Mouse (Mus musculus): ENCODE results near the gene Setd5. TPM values are rescaled to one million over a fixed set of nuclear protein-coding genes. Genes with fewer than 3 reads are reported as not detected.

The Setd5 gene
- polyA plus RNA-seq, 1 experiment from 2014 or later: 17.1 TPM

DNA sequence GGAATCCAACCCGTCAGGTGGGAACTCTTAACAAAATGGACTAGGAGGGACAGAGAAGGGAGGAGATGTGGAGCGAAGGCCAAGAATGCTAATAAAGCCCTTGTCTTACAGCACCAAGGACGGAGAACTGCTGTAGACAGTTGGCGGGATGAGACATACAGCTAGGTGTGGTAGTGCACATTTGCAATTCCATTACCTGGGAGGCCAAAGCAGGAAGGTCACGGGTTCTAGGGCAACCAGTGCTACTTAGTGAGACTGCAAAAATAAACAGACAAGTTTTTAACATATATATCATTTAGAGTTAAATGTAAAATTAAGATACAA is 38.5 kb upstream of the Setd5 start:
- H3K4me1 ChIP-seq (replicated peaks): peaks cover 37% of the 10 kb centered on the region
- peak overlapping the region; percentile 49; the same call in 1 of the 2 replicates for H3K27ac ChIP-seq (replicated peaks)
- WGBS (ENCODE audit: insufficient replicate concordance): 54% methylated on average over 5 of the region's 5 CpGs
- H3K36me3 ChIP-seq (replicated peaks): no peaks in the 10 kb centered on the region
- H3K9ac ChIP-seq: no peak overlapping the region
- H3K4me2 ChIP-seq: peak overlapping the region; percentile 59
- no peak for ATAC-seq (ENCODE audit: insufficient read depth)
- H3K9me3 ChIP-seq (replicated peaks): no peaks in the 10 kb centered on the region
- H3K27me3 ChIP-seq: no peaks in the 10 kb centered on the region
- H3K4me3 ChIP-seq (replicated peaks): 0 out of 2 replicates have a peak overlapping the region, but pooled peaks have one; percentile 26

DNA sequence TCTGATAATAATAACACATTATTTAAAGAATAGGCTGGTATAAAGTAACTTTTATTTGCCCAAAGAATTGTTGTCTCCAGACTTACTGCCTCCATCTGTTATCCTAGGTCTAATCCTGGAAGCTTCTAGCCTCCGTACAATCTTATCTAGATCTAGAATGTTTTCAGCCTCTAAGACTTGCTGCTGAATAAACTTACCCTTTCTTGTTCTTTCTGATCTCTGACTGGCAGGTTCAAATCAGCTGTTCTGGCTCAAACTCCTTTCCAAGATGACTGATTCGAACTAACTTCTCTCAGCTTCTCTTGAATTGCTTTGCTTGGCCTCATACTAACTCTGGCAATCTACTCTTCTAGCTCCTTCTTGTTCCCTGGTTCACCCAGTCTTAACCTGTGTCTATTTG is 36.8 kb upstream of the Setd5 start:
- Histone ChIP-seq H3K36me3 (replicated peaks) (no peaks in the 10 kb centered on the region), H3K27me3 (no peaks in the 10 kb centered on the region), H3K4me3 (replicated peaks) (no peak overlapping the region), H3K4me1 (replicated peaks) (peaks cover 51% of the 10 kb centered on the region), H3K9me3 (replicated peaks) (no peaks in the 10 kb centered on the region), H3K4me2 (no peak overlapping the region), H3K9ac (no peak overlapping the region), H3K27ac (replicated peaks) (no peak overlapping the region)
- WGBS (ENCODE audit: insufficient replicate concordance): 43% methylated on average over 2 of the region's 2 CpGs
- no peak for ATAC-seq (ENCODE audit: insufficient read depth)

DNA sequence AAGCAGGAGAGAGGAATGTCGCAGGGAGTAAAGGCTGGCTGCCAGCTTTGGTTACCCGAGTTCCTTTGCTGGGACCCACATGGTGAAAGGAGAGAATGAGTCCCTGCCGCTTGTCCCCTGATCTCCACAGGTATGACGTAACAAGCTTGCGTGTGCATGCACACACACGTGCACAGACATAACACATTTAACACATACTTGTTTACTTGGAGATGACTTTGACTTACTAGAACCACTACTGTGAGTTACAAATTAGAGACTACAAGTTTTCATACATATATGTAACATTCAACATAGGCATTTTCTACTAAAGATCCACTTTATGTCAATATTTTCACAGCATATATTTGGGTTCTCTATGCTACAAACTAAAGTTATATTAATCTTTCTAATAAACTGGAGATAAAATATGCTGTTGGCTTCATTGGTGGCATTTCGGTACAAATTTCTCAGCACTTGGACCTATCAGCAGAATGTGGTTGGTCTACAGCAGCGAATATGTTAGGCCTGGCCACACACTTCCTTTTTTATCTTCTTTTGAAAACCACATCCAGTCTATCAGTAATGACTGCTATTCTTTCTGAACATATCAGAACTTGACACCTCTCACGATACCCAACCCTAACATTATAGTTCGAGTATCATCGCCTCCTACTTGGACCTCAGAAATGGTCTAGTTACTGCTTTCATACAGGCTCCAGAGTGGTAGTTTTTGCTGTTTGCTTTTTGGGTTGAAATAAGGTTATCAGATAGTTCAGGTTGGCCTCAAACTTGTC is 35.8 kb upstream of the Setd5 start:
- Histone ChIP-seq H3K27me3 (no peaks in the 10 kb centered on the region), H3K4me2 (no peak overlapping the region), H3K9me3 (replicated peaks) (no peaks in the 10 kb centered on the region), H3K9ac (no peak overlapping the region), H3K27ac (replicated peaks) (peak overlapping the region; percentile 65), H3K36me3 (replicated peaks) (no peaks in the 10 kb centered on the region), H3K4me3 (replicated peaks) (no peak overlapping the region), H3K4me1 (replicated peaks) (peaks cover 54% of the 10 kb centered on the region)
- ATAC-seq (ENCODE audit: insufficient read depth): 0 out of 2 replicates have a peak, but pooled peaks have one; percentile 3
- 29% methylated on average over 11 of the region's 11 CpGs for WGBS (ENCODE audit: insufficient replicate concordance)

DNA sequence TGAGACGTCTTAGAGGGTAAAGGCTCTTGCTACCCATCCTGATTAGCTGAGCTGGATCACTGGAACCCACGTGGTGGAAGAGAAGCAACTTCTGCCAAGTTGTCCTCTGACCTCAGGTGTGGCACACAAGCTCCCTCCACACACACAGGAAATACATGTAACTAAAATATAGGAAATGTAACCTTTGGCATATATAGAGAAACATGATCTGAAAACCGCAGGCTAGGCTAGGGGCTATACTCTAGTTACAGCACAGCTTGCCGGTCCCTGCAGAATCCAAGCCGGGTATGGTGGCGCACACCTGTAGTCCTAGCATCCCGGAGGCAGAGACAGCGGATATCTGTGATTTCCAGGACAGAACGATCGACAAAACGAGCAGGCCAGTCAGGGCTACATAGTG is 31.6 kb upstream of the Setd5 start:
- Histone ChIP-seq H3K4me2 (peak overlapping the region; percentile 92), H3K36me3 (replicated peaks) (peaks cover 19% of the 10 kb centered on the region), H3K9me3 (replicated peaks) (no peaks in the 10 kb centered on the region), H3K9ac (peak overlapping the region; percentile 76), H3K4me1 (replicated peaks) (peaks cover 64% of the 10 kb centered on the region), H3K27ac (replicated peaks) (peak overlapping the region; percentile 93), H3K4me3 (replicated peaks) (peak overlapping the region; percentile 82), H3K27me3 (no peaks in the 10 kb centered on the region)
- WGBS (ENCODE audit: insufficient replicate concordance): under 1% methylated on average over 11 of the region's 11 CpGs
- peak; percentile 4 for ATAC-seq (ENCODE audit: insufficient read depth)

DNA sequence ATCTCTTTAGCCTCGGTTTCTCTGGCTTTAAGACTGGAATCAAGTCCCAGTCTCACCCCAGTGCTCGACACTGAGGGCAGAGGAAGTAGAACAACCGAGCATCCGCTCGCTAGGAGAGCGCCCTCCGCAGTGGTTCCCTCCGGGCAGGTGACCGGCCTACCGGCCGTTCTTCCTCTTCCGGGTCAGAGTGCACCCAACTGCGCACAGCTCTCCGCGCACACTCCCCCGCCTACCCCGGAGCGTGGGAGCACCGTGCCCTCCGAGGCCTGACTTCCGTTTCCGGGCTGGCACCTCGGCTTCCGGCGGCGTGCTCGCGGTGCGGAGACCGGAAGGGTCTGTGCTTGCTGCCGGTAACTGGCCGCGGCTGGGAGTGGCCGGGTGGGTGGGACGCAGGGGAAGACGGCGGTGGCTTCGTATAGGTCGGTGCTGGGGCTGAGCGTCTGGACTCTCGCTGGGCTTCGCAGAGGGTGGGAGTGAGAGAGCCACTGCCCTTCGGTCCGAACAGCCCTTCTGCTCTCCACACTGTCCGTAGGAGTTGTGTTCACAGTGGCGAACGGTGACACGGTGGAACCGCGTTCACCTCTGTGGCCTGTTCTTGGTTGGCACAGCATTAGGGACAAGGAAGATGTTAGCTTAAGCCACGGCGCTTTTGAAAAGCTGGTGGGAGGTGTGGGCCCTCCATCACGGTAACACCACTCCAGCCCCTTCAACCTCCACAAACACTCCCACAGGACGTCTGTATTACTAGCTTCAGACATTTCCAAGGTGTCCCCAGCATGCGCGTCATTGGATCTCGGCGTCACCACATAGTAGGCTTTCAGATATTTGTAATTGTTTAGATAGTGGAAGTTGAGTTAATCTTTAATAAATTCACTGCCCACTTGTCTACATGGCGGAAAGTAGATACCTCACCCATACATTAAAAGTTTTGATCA is 30.9 kb upstream of the Setd5 start, which contains the start of gene Thumpd3:
Gene Thumpd3, plus strand, starts transcription at position 185 of the 935 bp plus-strand sequence.
- peaks cover 57% of the 10 kb centered on the region for H3K4me1 ChIP-seq (replicated peaks)
- WGBS (ENCODE audit: insufficient replicate concordance): under 1% methylated on average over 59 of the region's 59 CpGs
- ATAC-seq (ENCODE audit: insufficient read depth): peak; percentile 96

DNA sequence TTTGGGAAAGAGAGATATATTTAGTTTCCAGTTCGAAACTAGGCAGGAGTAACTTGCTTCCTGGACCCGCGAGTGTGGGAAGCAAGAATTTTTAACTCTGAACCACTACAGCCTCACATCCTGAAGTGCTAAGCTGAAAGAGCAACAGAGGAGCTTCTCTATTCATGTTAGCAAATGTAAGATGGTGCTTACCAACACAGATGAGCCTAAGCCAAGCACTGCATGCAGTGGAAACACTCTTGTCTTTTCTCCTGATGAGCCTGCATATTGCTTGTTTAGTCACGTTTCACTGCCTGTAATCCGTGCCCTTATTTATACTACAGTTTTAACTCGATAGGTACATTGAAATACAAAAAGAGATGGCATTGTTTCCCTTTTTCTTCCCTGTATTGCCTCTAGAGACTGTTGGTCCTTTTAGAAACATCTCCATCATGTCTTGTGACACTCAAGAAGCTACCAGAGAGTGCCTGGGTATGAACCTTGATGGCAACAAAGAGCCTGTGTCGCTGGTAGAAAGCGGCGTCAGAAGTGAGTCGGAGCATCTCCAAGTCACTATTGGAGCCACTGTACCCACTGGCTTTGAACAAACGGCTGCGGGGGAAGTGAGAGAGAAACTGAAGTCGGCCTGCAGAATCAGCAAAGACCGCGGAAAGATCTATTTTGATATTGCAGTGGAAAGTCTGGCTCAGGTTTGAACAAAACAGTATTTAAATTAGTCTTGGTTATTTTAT is 30.0 kb upstream of the Setd5 start:
- peaks cover 50% of the 10 kb centered on the region for H3K4me1 ChIP-seq (replicated peaks)

More for the DNA sequence above, 30.9 kb upstream of the Setd5 start, which contains the start of gene Thumpd3:
- Histone ChIP-seq H3K4me3 (replicated peaks) (peak within 1 kb of the TSS; percentile 82), H3K27ac (replicated peaks) (peak within 1 kb of the TSS; percentile 93), H3K9me3 (replicated peaks) (no peaks in the 10 kb centered on the region), H3K36me3 (replicated peaks) (peaks cover 26% of the 10 kb centered on the region), H3K9ac (peak within 1 kb of the TSS; percentile 76), H3K4me2 (peak within 1 kb of the TSS; percentile 92), H3K27me3 (no peaks in the 10 kb centered on the region)

DNA sequence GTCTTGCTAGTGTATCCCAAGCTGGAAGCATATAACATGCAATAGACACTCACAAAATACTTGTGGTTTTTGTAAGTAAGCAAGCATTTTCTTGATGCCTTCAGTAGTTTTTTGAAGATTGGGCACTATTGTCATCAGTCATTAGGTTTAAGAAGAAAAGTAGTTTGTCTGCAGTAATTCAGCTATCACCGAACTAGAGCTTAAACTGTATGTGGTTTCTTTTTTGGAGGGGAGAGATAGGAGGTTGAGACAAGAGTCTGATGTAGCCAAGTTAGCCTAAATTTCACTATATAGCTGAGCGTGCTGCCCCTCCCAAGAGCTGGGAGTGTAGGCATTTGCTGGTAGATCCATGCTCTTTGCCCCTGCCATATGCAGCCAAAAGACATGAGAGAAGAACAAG is 28.8 kb upstream of the Setd5 start:
- H3K27me3 ChIP-seq: no peaks in the 10 kb centered on the region
- 34% methylated on average over 2 of the region's 2 CpGs for WGBS (ENCODE audit: insufficient replicate concordance)
- H3K4me2 ChIP-seq: peak overlapping the region; percentile 92
- H3K9me3 ChIP-seq (replicated peaks): no peaks in the 10 kb centered on the region
- H3K27ac ChIP-seq (replicated peaks): 0 out of 2 replicates have a peak overlapping the region, but pooled peaks have one; percentile 4
- H3K9ac ChIP-seq: peak overlapping the region; percentile 35; the same call in 1 of the 2 replicates
- H3K4me1 ChIP-seq (replicated peaks): peaks cover 44% of the 10 kb centered on the region
- H3K4me3 ChIP-seq (replicated peaks): peak overlapping the region; percentile 21
- ATAC-seq (ENCODE audit: insufficient read depth): no peak
- H3K36me3 ChIP-seq (replicated peaks): peaks cover 37% of the 10 kb centered on the region

More for the DNA sequence above, 30.0 kb upstream of the Setd5 start:
- H3K4me3 ChIP-seq (replicated peaks): peak overlapping the region; percentile 82
- ATAC-seq (ENCODE audit: insufficient read depth): no peak
- H3K4me2 ChIP-seq: peak overlapping the region; percentile 92
- H3K27ac ChIP-seq (replicated peaks): peak overlapping the region; percentile 93
- no peaks in the 10 kb centered on the region for H3K27me3 ChIP-seq
- H3K36me3 ChIP-seq (replicated peaks): peaks cover 32% of the 10 kb centered on the region
- H3K9me3 ChIP-seq (replicated peaks): no peaks in the 10 kb centered on the region
- WGBS (ENCODE audit: insufficient replicate concordance): 21% methylated on average over 15 of the region's 15 CpGs
- H3K9ac ChIP-seq: peak overlapping the region; percentile 76

DNA sequence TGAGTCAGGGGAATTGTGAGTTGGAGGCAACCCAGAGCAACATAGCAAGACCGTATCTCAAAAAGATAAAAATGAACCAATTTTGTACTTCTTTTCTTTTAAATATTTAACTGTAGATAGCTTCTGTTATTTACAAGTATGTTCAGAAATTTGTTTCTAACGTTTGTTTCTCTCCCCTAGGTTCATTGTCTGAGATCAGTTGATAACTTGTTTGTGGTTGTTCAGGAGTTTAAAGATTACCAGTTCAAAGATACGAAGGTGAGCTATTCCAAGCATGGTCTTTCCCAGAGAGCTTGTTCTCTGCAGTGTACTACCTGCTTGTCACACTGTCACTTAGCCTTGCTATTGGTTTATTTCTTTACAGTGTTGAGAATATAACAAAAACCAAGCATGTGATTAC is 28.0 kb upstream of the Setd5 start:
- no peaks in the 10 kb centered on the region for H3K9me3 ChIP-seq (replicated peaks)
- no peaks in the 10 kb centered on the region for H3K27me3 ChIP-seq
- peaks cover 41% of the 10 kb centered on the region for H3K4me1 ChIP-seq (replicated peaks)
- no peak overlapping the region for H3K4me3 ChIP-seq (replicated peaks)
- peak overlapping the region; percentile 92 for H3K4me2 ChIP-seq
- H3K27ac ChIP-seq (replicated peaks): peak overlapping the region; percentile 4; the same call in 1 of the 2 replicates
- peaks cover 45% of the 10 kb centered on the region for H3K36me3 ChIP-seq (replicated peaks)
- no peak for ATAC-seq (ENCODE audit: insufficient read depth)
- H3K9ac ChIP-seq: no peak overlapping the region
- WGBS (ENCODE audit: insufficient replicate concordance): 31% methylated on average over 3 of the region's 3 CpGs

DNA sequence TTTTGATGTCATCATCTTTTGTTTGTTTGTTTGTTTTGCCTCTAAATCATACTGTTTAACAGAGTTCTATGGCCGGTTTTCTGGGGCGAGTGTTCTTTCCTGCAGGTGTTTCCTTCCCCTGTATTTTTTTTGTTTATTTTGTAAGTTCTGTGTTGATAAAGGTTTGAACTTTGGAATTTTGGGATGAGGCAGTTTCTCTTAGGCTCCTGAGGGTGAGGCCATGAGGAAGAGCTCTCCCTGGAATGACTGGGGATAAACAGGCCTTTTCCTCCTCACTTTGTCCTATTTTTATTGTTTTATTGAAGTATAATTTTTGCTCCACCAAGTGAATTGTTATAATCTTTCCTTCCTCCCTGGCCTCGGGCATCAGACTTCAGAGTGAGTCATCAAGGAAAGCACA is 24.2 kb upstream of the Setd5 start:
- H3K4me1 ChIP-seq (replicated peaks): peaks cover 26% of the 10 kb centered on the region
- H3K27ac ChIP-seq (replicated peaks): no peak overlapping the region
- WGBS (ENCODE audit: insufficient replicate concordance): 64% methylated on average over 3 of the region's 3 CpGs
- ATAC-seq (ENCODE audit: insufficient read depth): no peak
- no peaks in the 10 kb centered on the region for H3K27me3 ChIP-seq
- peaks cover 77% of the 10 kb centered on the region for H3K36me3 ChIP-seq (replicated peaks)
- H3K9me3 ChIP-seq (replicated peaks): no peaks in the 10 kb centered on the region
- H3K4me2 ChIP-seq: no peak overlapping the region
- H3K9ac ChIP-seq: no peak overlapping the region
- no peak overlapping the region for H3K4me3 ChIP-seq (replicated peaks)

DNA sequence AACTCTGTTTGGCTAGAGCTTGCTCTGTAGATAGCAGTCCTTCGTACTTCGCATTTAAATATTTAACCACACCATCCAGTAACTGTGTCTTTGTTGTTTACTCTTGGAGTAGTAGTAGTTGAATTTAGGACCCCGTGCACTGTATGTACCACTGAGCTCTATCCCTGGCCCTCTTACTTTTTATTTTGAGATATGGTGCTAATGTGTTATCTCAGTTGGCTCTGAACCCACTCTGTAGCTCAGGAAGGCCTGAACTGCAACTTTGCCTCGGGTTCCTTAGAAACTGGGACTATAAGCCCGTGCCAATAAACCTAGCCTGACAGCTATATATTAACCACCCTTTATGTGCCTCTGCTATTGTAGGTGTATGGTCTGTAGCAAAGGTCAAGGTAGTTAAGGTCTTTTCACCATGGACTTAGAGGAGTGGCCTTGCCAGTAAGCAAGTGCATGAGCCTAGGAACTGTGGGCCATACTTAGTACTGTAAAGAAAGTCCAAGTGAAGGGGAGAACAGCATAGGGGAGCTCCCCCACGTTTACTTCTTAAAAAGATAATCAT is 22.5 kb upstream of the Setd5 start:
- Histone ChIP-seq H3K27ac (replicated peaks) (no peak overlapping the region), H3K4me3 (replicated peaks) (no peak overlapping the region), H3K27me3 (no peaks in the 10 kb centered on the region), H3K36me3 (replicated peaks) (peaks cover 76% of the 10 kb centered on the region), H3K4me1 (replicated peaks) (peaks cover 12% of the 10 kb centered on the region), H3K4me2 (no peak overlapping the region), H3K9ac (no peak overlapping the region), H3K9me3 (replicated peaks) (no peaks in the 10 kb centered on the region)
- ATAC-seq (ENCODE audit: insufficient read depth): no peak; the same call in 1 of the 2 replicates
- WGBS (ENCODE audit: insufficient replicate concordance): 65% methylated on average over 6 of the region's 6 CpGs
